Mouse (Mus musculus) yolk sac, embryonic 10.5 days (tissue): Measurements from ENCODE around the gene Pex26.

ENCODE experiments used
- DNase-seq: peaks from one replicate; pipeline ENCODE4 v3.0.0-alpha.2; 2017; ENCODE audit warnings: low spot score

Pex26 gene

DNA sequence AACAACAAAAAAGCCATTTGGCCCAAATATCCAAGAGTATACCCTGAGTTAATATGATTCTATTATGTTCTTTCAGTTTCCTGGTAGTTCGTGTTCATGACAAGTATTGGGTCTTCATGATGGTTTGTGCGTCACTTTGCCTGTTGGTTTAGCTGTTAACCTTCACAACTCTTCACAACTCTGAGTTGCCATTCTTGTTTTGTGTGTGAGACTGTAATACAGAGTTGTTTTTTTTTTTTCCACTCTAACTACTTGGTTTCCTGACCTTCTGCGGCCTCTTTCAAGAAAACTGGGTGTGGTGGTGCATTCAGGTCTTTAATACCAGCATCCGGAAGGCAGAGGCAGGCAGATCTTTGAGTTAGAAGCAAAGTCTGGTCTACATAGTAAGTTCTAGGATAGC lies 54.7 kb downstream of the Pex26 start:
- DNase-seq, result no peak

DNA sequence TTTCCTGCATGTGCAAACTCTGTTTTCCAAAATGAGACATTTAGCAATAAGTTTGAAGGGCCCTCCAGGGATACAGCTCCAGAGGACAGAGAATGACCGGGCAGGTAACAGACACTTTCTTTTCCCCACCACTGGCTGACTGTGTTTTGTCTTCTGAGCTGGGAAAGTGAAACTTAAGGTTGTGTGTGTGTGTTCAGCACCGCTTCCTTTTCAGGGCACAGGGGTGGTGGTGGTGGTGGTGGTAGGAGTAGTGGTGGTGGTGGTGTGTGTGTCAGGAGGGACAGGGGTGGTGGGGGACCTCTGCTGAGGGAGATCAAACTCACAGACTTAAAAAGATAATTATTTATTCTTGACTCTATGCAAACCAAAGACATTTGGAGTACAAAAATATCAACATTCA lies 58.3 kb downstream of the Pex26 start:
- DNase-seq, result no peak

DNA sequence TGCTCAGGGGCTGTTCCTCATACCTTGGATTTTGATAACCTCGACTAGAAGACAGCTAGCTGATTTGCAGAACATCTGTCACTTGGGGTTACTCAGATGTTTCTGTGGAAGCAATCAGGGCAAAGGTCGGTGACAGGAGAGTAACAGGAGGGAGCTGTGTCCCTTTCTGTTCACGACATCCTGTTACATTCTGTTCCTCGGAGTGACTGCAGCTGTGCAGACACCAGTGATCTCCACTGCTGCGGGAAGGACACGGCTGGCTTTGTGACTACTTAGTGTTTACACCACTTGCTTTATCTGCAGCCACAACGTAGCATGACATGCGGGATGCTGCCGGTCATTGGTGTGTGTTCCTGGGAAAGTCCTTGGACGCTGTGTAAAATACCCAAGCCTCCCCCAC lies 59.7 kb downstream of the Pex26 start:
- no peak for DNase-seq

DNA sequence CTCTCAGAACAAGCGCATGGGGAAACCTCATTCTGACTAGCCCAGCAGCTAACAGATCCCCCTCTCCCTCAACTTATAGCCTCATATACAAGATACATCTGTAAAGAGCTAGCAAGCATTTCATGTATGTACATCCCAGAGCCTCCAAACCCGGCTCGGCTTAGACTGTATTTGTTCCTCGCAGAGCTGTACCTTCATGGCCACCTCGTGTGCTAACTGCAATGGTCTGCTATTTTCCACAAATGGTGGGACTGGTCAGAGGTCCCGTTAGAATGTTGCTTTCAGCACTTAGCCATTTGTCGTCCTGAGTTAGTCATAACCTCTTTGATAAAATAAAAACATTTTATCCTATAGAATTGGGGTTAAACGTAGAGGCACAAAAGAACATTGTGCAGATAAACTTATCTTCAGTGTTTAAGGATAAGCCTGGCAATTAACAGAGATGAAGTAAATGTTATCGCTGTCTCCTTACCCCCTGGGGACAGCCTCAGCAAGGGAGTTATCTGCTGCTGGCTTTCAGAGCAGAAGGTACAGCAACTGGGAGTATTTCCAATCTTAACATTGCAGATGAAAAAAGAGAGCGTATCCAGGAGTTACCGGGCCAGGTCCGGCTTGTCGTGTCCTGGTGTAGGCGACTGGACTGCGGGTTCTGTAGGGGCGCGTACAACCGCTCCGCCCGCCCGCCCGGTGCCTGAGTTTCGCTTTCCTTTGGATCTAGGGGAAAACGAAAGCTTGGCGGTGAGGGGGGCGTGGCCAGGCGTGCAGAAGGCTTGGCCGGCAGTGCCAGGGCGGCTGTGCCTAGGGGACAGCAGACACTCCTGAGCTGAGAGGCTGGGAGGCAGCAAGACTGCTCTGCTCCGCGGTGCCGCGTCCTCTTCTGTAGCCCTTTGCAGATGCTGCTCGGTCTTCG lies 61.9 kb downstream of the Pex26 start, which contains the start of gene Usp18:
Gene Usp18 (plus strand): TSS at position 780 of the 910 bp plus-strand sequence.
- DNase-seq, result peak; percentile 83

DNA sequence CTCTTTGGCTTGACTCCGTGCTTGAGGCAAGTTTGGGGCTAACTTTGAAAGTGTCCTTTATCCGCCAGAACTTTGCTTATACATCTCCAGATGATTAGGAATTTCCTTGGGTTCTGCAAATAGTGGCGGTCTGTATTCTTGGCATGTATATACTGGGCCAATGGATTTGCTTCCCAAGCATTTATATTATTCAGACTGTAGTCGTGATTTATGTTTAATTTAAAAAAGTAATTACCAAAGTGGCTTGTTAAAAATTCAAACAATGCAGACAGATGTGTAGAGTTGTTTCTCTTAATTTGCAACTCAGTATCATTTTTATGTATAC lies 62.5 kb downstream of the Pex26 start:
- DNase-seq, result no peak
